Mouse (Mus musculus): ENCODE results near the gene Gm5089. TPM values are rescaled to one million over a fixed set of nuclear protein-coding genes. Genes with fewer than 3 reads are reported as not detected.

The Gm5089 gene
- total RNA-seq (2014; fragmentation: Nextera tagmentation) = not detected in 2 replicates
- total RNA-seq (2017) = not detected in 2 replicates

GRCm38 (mm10) chr14:122450496-122451382 is at the start of gene Gm5089:
TSS of gene Gm5089 (minus strand) at chr14:122451115.
- ATAC-seq (replicated peaks; ENCODE audit: low FRiP score, low TSS enrichment, poor library complexity, severe bottlenecking) = no peak

- no peak for ATAC-seq (replicated peaks; ENCODE audit: low FRiP score, low TSS enrichment, poor library complexity, severe bottlenecking)
Measured at GRCm38 (mm10) chr14:122492015-122492414, 41.1 kb upstream of the Gm5089 start.

- ATAC-seq (replicated peaks; ENCODE audit: low FRiP score, low TSS enrichment, poor library complexity, severe bottlenecking) = no peak
Measured at GRCm38 (mm10) chr14:122491521-122491920, 40.6 kb upstream of the Gm5089 start.

GRCm38 (mm10) chr14:122490441-122491328 is 39.8 kb upstream of the Gm5089 start, which contains the start of gene Gm10837:
TSS of gene Gm10837 (plus strand) at chr14:122490586.
- peak; percentile 35; the same call in 1 of the 2 replicates for ATAC-seq (replicated peaks; ENCODE audit: low FRiP score, low TSS enrichment, poor library complexity, severe bottlenecking)

GRCm38 (mm10) chr14:122489686-122490414 is 38.9 kb upstream of the Gm5089 start:
- ATAC-seq (replicated peaks; ENCODE audit: low FRiP score, low TSS enrichment, poor library complexity, severe bottlenecking) = no peak

- no peak for ATAC-seq (replicated peaks; ENCODE audit: low FRiP score, low TSS enrichment, poor library complexity, severe bottlenecking)
Measured at GRCm38 (mm10) chr14:122489041-122489440, 38.1 kb upstream of the Gm5089 start.

DNA sequence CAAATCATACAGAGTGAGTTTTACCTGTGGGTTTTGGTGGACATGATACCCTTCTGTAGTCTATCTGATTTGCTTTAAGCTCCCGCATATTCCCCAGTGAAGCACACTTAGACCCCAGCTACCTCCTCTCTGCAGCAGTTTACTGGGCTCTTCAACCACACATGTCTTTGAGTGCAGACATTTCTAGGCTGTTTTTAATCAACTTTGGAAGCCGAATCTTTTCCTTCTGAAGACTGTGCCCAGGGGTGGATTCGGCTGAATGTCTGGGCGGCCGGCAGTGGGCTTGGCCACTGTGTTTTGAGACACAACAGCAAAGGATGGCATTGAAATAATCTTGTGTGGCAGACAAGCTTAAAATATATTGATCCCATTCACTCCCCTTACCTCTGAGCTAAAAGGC is 36.5 kb upstream of the Gm5089 start:
- no peak for ATAC-seq (replicated peaks; ENCODE audit: low FRiP score, low TSS enrichment, poor library complexity, severe bottlenecking)

GRCm38 (mm10) chr14:122486611-122487010 is 35.7 kb upstream of the Gm5089 start:
- ATAC-seq (replicated peaks; ENCODE audit: low FRiP score, low TSS enrichment, poor library complexity, severe bottlenecking) = no peak

GRCm38 (mm10) chr14:122485635-122486181 is 34.8 kb upstream of the Gm5089 start:
- no peak for ATAC-seq (replicated peaks; ENCODE audit: low FRiP score, low TSS enrichment, poor library complexity, severe bottlenecking)

DNA sequence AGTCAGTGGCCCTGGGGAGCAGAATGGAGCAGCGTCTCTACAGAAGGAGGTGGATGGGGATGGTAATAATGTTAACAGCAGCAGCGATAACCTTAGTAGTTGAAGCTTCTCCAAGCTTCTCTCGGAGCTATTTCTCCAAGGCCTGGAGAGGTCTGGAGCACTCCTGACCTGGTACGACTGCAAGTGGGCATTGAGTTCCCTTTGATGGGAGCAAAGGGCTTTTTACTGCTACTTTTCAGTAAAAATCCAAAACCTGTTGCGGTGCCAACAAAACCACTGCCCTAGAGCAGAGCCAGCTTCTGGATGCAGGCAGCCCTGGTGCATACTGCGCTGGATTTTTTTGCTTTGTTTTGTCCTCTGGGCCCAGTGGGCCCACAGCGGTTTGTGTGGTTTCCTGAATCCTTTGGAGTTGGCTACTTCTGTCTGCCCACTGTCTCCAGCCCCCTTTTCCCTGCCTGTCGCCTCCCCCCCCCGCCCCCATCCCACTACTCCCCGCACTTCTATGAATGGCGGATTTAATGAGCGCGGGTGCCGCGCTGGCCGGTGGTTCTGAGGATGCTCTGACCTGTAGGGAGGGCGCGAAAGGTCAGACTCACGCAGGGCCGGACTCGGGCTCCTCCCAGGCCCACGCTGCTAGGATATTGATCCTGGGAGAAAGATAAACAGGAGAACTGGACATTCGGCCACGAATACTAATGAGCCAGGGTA is 34.1 kb upstream of the Gm5089 start:
- 0 out of 2 replicates have a peak, but pooled peaks have one; percentile 15 for ATAC-seq (replicated peaks; ENCODE audit: low FRiP score, low TSS enrichment, poor library complexity, severe bottlenecking)

GRCm38 (mm10) chr14:122484458-122484843 is 33.5 kb upstream of the Gm5089 start:
- no peak for ATAC-seq (replicated peaks; ENCODE audit: low FRiP score, low TSS enrichment, poor library complexity, severe bottlenecking)

GRCm38 (mm10) chr14:122483556-122484421 is 32.9 kb upstream of the Gm5089 start:
- ATAC-seq (replicated peaks; ENCODE audit: low FRiP score, low TSS enrichment, poor library complexity, severe bottlenecking) = no peak

DNA sequence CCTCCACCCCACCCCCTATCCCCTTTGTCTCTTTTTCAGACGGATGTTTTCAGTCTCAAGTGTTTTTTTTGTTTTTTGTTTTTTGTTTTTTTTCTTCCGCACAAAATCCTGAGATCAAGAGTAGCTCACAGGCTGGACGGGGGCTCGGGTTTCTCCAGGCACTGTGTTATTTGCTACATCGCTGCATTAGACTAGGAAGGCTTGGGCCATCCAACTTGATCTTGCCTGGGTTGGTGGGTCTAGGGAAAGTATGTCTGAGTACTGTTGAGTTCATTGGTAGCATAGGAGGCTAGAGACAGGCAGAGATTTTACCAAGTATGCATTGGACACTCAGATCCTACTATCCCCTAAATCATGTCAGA is 32.1 kb upstream of the Gm5089 start:
- no peak for ATAC-seq (replicated peaks; ENCODE audit: low FRiP score, low TSS enrichment, poor library complexity, severe bottlenecking)

DNA sequence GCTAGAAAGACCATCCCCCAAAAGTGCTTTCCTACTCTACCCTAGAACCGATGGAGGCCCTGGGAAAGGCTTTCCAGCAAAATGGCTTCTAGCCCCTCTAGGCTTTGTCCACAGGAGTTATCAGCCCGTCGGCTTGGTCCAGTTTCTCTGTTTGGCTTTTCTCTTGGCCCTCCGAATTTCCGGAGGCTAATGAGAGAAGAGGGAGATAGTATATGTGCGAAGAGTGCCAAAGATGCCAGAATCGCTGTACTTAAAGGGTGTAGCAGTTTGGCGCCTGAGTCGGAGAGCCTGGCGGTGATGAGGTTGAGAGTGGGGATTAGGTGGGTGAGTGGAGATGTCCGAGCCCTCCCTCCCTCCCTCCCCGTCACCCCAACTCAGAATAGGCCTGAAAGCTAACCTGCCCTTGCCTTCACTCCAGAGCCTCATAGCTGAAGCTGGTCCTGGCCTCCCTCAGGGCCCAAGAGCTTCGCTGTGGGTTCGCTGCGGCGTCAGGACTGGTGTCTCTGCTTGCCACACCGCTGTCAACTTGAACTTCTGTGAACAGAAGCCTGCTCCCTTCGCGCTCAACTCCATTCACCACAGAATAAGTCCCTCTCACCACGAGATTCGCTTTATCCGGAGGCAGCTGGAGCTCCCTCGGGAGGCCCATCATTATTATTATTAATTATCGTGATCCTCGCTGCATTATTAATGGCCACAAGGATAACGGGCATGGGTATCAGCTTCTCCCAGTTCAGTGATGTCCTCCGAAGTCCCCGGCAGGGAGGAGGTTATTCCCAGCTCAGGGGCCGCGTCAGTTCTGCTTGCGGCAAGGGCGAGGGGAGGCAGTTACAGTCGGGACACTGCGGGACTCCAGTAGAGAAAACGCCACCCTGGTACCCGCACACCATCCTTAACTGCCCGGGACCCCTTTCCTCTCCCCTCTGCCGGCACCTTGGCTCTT is 31.4 kb upstream of the Gm5089 start:
- no peak for ATAC-seq (replicated peaks; ENCODE audit: low FRiP score, low TSS enrichment, poor library complexity, severe bottlenecking)

DNA sequence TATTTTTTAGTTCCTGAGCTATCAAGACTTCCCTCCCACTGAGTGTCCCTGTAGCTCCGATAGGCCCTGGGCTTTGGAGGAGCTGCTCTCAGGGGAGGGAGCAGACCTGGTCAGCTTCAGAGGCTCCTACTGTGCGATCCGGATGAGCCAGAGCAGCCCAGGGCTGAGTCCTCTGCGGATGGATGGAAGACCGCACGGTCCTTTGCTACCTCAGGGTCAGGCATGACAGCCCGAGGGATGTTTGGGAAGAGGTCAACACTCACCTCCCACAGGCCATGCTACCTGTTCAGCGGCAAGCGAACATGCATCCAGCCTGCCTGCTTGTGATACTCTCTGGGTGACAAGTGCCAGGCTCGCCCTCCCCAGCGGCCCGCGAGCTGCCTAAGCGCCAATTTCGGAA is 30.3 kb upstream of the Gm5089 start:
- ATAC-seq (replicated peaks; ENCODE audit: low FRiP score, low TSS enrichment, poor library complexity, severe bottlenecking) = 0 out of 2 replicates have a peak, but pooled peaks have one; percentile 35

- ATAC-seq (replicated peaks; ENCODE audit: low FRiP score, low TSS enrichment, poor library complexity, severe bottlenecking) = no peak
Measured at GRCm38 (mm10) chr14:122480355-122480754, 29.4 kb upstream of the Gm5089 start.

All from megakaryocyte-erythroid progenitor cell, adult 5-6 weeks (primary cell).